Mouse (Mus musculus): ENCODE measurements around the gene Chl1. TPM values are rescaled to one million over a fixed set of nuclear protein-coding genes. Genes with fewer than 3 reads are reported as not detected.

The Chl1 gene
- polyA plus RNA-seq, 1 experiment from 2014 or later = 0.06 TPM

DNA sequence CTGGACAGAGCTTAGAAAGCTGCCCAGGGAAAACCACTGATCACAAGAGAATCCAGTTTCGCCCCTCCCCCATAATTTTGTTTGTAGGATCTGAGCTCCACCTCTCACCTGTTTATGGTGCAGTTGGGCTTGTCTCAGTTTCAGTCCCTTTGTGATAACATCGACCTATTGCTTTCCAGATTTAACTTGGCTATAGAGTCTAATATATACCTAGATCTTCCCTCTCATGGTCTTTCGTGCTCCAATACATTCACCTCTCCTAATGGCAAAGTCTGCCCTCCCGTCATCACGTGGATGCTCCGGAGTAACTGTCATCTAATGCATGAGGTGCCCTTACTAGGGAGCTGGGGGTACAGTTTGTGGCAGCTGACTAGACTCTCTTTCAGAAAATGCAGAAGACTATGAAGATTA, 2.5 kb downstream of the Chl1 start:
- WGBS (ENCODE audit: insufficient replicate concordance) = 42% methylated on average over 6 of the region's 6 CpGs
- Histone ChIP-seq H3K9ac (no peak overlapping the region), H3K4me2 (no peak overlapping the region), H3K36me3 (replicated peaks) (no peaks in the 10 kb centered on the region), H3K27me3 (peaks cover 34% of the 10 kb centered on the region), H3K4me3 (replicated peaks) (no peak overlapping the region), H3K4me1 (replicated peaks) (no peaks in the 10 kb centered on the region), H3K9me3 (replicated peaks) (no peaks in the 10 kb centered on the region), H3K27ac (replicated peaks) (no peak overlapping the region)
- ATAC-seq (ENCODE audit: insufficient read depth) = no peak

DNA sequence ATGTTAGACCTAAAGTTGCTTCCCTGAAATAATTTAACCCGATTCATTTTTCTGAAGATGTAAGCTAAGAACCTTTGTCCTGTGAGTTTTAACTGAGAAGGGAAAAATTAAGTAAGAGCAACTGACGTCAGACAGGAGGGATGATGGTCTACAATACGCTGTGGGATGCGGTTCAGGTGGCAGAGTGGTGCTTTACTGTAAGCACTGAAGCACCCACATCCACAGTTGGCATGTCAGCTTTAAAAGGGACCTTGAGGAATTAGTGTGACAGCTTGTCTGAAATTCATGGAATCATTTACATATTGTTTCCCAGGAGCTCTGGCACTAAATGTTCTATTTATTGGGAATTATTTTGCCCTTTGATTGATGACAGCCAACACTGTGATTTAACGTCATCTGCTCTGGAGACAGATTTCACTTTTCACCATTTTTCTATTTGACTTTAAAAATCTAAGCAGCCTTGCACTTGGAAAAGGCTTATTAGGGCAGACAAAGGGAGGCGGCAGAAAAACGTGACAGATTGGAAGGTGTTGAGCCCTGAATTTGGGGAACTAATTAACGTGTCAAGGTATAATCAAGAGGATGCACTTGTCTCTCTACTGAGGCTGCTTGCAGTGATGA, 3.3 kb downstream of the Chl1 start:
- WGBS (ENCODE audit: insufficient replicate concordance) = 48% methylated on average over 8 of the region's 8 CpGs

DNA sequence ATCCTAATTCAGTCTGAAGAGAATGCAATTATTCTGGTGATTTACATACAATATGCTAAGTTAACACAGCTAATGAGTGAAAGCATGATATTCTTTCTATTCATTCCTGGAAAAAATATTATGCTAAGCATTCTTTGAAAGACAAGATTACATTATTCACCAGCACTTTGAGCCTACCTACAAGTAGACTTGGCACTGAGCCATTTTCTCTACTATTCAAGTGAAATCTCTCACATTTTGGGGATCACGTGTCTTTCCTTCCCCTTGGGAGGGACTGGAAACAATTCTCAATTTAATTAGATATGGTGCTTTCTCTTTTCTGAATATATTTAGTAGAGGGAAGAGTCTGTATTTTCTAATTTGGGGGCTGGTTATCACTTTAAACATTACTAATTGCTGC, 4.0 kb downstream of the Chl1 start:
- no peak for ATAC-seq (ENCODE audit: insufficient read depth)
- Histone ChIP-seq H3K9ac (no peak overlapping the region), H3K4me2 (no peak overlapping the region), H3K9me3 (replicated peaks) (no peaks in the 10 kb centered on the region), H3K4me3 (replicated peaks) (no peak overlapping the region), H3K27ac (replicated peaks) (no peak overlapping the region), H3K36me3 (replicated peaks) (no peaks in the 10 kb centered on the region), H3K4me1 (replicated peaks) (no peaks in the 10 kb centered on the region), H3K27me3 (peaks cover 34% of the 10 kb centered on the region)
- WGBS (ENCODE audit: insufficient replicate concordance) = 57% methylated on average over 1 of the region's 1 CpGs

More for the DNA sequence above, 3.3 kb downstream of the Chl1 start:
- H3K4me2 ChIP-seq = no peak overlapping the region
- no peaks in the 10 kb centered on the region for H3K9me3 ChIP-seq (replicated peaks)
- H3K36me3 ChIP-seq (replicated peaks) = no peaks in the 10 kb centered on the region
- no peak overlapping the region for H3K9ac ChIP-seq
- H3K4me1 ChIP-seq (replicated peaks) = no peaks in the 10 kb centered on the region
- H3K27me3 ChIP-seq = peaks cover 34% of the 10 kb centered on the region
- ATAC-seq (ENCODE audit: insufficient read depth) = no peak
- no peak overlapping the region for H3K4me3 ChIP-seq (replicated peaks)
- no peak overlapping the region for H3K27ac ChIP-seq (replicated peaks)

DNA sequence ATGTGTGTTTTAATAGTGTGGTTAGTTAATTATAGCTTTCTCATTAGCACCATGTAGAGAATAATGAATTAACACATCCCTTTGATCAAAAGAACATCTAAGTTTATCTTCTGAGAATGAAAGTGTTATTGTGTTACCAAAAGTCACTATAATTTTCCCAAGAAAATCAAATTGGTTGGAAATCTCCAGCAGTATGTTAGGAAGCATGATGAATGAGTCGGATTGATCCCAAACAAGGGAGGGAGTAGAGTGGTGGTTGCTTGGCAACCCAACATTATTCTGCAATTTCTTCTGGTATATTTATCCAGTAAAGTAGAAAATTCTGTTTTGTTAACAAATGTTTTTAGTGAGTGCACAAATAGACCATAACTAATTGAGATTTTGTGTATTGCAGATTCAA, 4.4 kb downstream of the Chl1 start:
- Histone ChIP-seq H3K27me3 (peaks cover 34% of the 10 kb centered on the region), H3K27ac (replicated peaks) (no peak overlapping the region), H3K4me2 (no peak overlapping the region), H3K9ac (no peak overlapping the region), H3K36me3 (replicated peaks) (no peaks in the 10 kb centered on the region), H3K9me3 (replicated peaks) (no peaks in the 10 kb centered on the region), H3K4me1 (replicated peaks) (no peaks in the 10 kb centered on the region), H3K4me3 (replicated peaks) (no peak overlapping the region)
- no peak for ATAC-seq (ENCODE audit: insufficient read depth)
- 70% methylated on average over 1 of the region's 1 CpGs for WGBS (ENCODE audit: insufficient replicate concordance)

DNA sequence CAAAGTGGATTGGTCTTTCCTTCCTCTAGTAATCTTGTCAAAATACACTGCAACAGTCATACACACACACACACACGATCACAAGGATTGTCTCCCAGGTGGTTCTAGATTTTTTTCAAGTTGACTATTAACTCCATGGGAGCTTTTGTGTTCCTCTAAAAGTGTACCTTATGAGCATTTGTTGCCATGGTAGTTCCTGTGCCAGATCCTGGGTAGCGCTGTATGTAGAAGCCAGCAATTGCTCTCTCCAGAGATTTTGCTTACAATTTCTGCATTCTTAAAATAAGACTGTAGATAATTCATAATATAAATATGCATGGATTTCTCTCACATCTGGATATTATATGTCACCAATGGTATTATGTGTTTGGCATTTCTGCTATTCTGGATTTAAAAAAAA, 9.2 kb downstream of the Chl1 start:
- no peak overlapping the region for H3K4me2 ChIP-seq
- no peaks in the 10 kb centered on the region for H3K4me1 ChIP-seq (replicated peaks)
- no peaks in the 10 kb centered on the region for H3K36me3 ChIP-seq (replicated peaks)
- H3K9ac ChIP-seq = no peak overlapping the region
- ATAC-seq (ENCODE audit: insufficient read depth) = no peak
- WGBS (ENCODE audit: insufficient replicate concordance) = 57% methylated on average over 2 of the region's 2 CpGs
- H3K4me3 ChIP-seq (replicated peaks) = no peak overlapping the region
- no peaks in the 10 kb centered on the region for H3K9me3 ChIP-seq (replicated peaks)
- no peak overlapping the region for H3K27ac ChIP-seq (replicated peaks)
- H3K27me3 ChIP-seq = no peaks in the 10 kb centered on the region

DNA sequence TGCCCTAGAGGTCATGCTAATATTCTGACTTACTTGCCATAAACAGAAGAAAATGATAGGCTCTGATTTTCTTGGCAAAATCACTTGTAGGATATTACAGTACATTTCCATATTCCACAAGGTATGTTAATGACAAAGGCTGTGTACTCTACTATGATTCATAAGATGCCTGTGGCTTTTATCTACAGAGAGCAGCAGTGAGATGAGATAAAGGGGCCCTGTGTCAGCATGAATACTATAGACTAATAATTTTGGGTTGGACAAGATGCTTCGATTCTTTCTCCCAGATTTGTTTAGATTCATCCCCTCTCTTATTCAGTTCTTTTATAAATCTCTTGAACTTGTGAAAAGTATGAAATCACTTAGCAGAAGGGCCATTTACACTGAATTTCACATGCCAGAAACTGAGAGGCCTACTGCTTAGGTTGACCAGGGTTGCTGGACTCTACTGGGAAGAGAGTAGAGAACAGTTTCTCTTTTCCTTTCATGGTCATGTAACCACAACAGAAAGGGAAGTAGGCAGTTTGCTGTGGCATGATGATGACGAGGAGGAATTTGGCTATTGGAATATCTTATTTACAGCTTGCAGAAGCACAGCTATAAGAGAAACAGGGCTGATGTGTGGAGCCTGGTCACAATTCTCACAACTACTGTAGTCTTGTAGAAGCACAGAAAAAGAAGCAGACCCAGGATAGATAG, 15.1 kb downstream of the Chl1 start:
- ATAC-seq (ENCODE audit: insufficient read depth) = no peak
- H3K27ac ChIP-seq (replicated peaks) = no peak overlapping the region
- WGBS (ENCODE audit: insufficient replicate concordance) = 15% methylated on average over 2 of the region's 2 CpGs
- no peaks in the 10 kb centered on the region for H3K36me3 ChIP-seq (replicated peaks)
- no peak overlapping the region for H3K9ac ChIP-seq
- no peaks in the 10 kb centered on the region for H3K27me3 ChIP-seq
- H3K9me3 ChIP-seq (replicated peaks) = no peaks in the 10 kb centered on the region
- no peaks in the 10 kb centered on the region for H3K4me1 ChIP-seq (replicated peaks)
- H3K4me2 ChIP-seq = no peak overlapping the region
- no peak overlapping the region for H3K4me3 ChIP-seq (replicated peaks)

DNA sequence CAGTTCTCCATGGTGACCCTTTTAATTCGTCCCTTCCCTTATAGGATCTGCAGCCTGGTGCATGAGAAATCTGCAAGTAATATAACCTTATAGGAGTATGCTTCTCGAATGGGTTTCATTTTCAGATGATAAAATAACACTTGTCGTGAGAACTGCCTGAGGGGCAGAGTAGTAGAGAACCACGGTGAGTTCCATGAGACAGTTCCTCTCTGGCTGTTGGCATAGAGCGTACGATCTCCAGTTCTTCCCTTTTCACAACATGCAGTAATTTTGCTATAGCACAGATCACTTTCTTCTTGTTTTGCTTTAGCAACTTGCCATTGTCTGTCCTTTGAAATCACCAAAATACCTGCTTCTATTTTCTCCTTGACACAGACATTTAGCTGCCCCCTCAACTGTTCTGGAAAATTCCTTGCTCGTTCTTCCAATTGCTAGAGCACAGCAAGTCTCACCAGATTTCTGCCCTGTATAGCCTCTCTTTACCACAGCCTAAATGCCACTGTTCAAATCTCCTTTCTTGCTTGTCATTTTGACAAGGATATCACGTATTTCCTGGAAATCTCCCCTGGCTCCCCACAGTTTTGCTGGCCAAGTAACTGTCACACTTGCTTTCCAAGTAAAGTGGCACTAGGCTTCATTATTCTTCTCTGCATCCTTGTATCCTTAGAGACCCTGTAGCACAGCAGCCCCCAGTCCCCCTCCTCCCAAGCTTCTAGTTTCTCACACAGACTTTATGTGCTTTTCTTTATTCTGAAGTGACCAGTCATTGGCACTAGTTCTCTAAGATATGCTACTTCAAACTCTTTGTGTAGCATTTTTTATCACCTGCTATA, 16.8 kb downstream of the Chl1 start:
- H3K9me3 ChIP-seq (replicated peaks) = no peaks in the 10 kb centered on the region
- H3K27ac ChIP-seq (replicated peaks) = no peak overlapping the region
- H3K4me3 ChIP-seq (replicated peaks) = no peak overlapping the region
- 27% methylated on average over 8 of the region's 8 CpGs for WGBS (ENCODE audit: insufficient replicate concordance)
- no peaks in the 10 kb centered on the region for H3K4me1 ChIP-seq (replicated peaks)
- H3K9ac ChIP-seq = no peak overlapping the region
- no peak overlapping the region for H3K4me2 ChIP-seq
- ATAC-seq (ENCODE audit: insufficient read depth) = no peak
- H3K27me3 ChIP-seq = no peaks in the 10 kb centered on the region
- H3K36me3 ChIP-seq (replicated peaks) = no peaks in the 10 kb centered on the region

DNA sequence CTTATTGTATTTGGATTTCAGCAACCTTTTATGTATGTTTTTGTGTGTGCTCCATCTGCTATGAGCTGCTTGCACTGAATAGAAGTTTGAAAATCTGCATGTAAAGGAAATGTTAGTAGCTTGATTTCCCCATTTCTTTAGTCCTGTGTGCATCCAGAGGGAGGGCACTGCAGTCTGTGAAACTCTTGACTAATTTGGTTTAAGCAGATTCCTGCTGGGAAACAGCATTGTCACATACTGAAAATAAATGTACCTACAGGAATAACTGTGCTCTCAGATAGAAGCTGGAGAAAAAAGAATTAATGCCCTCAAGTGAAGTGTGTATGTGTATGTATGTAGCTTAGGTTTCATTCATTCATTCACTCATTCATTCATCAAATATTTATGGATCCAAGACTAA, 22.7 kb downstream of the Chl1 start:
- H3K4me2 ChIP-seq = no peak overlapping the region
- no peak for ATAC-seq (ENCODE audit: insufficient read depth)
- H3K4me1 ChIP-seq (replicated peaks) = no peaks in the 10 kb centered on the region
- no peak overlapping the region for H3K27ac ChIP-seq (replicated peaks)
- H3K27me3 ChIP-seq = no peaks in the 10 kb centered on the region
- no peaks in the 10 kb centered on the region for H3K9me3 ChIP-seq (replicated peaks)
- no peak overlapping the region for H3K9ac ChIP-seq
- no peaks in the 10 kb centered on the region for H3K36me3 ChIP-seq (replicated peaks)
- H3K4me3 ChIP-seq (replicated peaks) = no peak overlapping the region

DNA sequence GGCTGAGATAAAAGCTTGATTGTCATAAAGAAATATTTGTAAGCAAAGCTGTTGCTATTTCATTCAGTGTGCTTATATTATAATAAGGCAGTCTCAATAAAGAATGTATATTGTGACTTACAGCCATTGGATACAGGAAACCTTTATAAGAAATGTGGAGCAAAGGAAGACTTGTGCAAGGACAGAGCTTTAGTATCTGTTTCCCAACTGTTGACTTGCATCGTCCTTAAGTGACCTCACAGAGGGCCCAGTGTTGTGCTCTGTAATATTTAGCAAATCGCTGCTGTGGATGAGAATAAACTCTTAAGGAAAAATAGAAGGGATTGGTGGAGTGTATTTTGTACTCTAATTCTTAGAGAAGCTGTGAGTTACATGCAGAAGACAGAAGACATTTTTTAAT, 23.6 kb downstream of the Chl1 start:
- H3K9me3 ChIP-seq (replicated peaks) = no peaks in the 10 kb centered on the region
- H3K4me3 ChIP-seq (replicated peaks) = no peak overlapping the region
- H3K27ac ChIP-seq (replicated peaks) = no peak overlapping the region
- no peak for ATAC-seq (ENCODE audit: insufficient read depth)
- no peak overlapping the region for H3K9ac ChIP-seq
- WGBS (ENCODE audit: insufficient replicate concordance) = 53% methylated on average over 2 of the region's 2 CpGs
- no peaks in the 10 kb centered on the region for H3K4me1 ChIP-seq (replicated peaks)
- no peak overlapping the region for H3K4me2 ChIP-seq
- H3K36me3 ChIP-seq (replicated peaks) = no peaks in the 10 kb centered on the region
- H3K27me3 ChIP-seq = no peaks in the 10 kb centered on the region

DNA sequence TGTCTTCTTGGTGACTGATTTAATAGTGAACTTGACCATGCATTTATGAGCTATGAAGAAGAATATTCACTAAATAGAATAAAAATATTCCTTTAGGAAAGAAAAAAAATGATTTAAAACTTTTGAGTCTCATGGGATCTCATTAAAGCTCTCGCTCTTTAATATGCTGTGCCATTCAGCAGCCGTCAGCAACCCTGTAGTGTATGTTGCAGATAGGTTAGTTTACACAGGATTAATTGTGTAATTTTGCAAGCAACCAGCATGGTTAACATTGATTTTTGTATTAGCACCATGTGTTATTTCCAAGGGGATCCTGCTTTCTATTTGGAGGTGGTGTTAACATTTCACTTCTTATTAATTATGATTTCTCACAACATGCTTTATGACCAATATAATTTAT, 32.2 kb downstream of the Chl1 start:
- Histone ChIP-seq H3K9ac (no peak overlapping the region), H3K9me3 (replicated peaks) (no peaks in the 10 kb centered on the region), H3K27ac (replicated peaks) (no peak overlapping the region), H3K36me3 (replicated peaks) (no peaks in the 10 kb centered on the region), H3K4me3 (replicated peaks) (no peak overlapping the region), H3K27me3 (no peaks in the 10 kb centered on the region), H3K4me1 (replicated peaks) (no peaks in the 10 kb centered on the region), H3K4me2 (no peak overlapping the region)
- no peak for ATAC-seq (ENCODE audit: insufficient read depth)
- 83% methylated on average over 2 of the region's 2 CpGs for WGBS (ENCODE audit: insufficient replicate concordance)

DNA sequence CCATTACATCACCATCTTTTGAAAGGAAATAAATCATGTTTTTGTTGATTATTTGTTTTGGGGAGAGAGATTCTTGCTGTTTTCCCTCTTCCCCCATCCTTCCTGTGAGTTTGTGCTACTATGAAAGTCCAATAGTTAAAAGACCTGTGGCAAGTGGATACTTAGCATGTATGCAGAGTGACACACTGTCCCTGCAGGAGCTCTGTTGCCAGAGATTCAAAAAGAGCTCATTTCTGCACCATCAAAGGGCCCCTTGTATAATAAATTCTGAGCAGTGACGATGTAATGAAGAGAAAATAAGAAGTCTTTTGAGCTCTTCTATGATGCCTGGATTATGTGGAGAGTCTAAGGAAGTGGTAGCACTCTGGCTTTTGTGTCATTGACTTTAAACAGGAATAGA, 33.4 kb downstream of the Chl1 start:
- H3K36me3 ChIP-seq (replicated peaks) = no peaks in the 10 kb centered on the region
- no peak overlapping the region for H3K27ac ChIP-seq (replicated peaks)
- no peaks in the 10 kb centered on the region for H3K9me3 ChIP-seq (replicated peaks)
- no peak overlapping the region for H3K4me3 ChIP-seq (replicated peaks)
- no peaks in the 10 kb centered on the region for H3K4me1 ChIP-seq (replicated peaks)
- 55% methylated on average over 1 of the region's 1 CpGs for WGBS (ENCODE audit: insufficient replicate concordance)
- no peak overlapping the region for H3K9ac ChIP-seq
- no peaks in the 10 kb centered on the region for H3K27me3 ChIP-seq
- H3K4me2 ChIP-seq = no peak overlapping the region
- no peak for ATAC-seq (ENCODE audit: insufficient read depth)

Data from liver, embryonic 15.5 days (tissue).